Mouse (Mus musculus) v-Abl transformed pro-B cells (cell line): ENCODE results near the gene Eif4b.

ENCODE experiments used
- in situ Hi-C, 2 experiments: fragments of 400-800 bp; cut with MboI; formaldehyde crosslinking; loops; one replicate each; pipeline ENCODE4 v1.15.1; 2025; ENCODE audit not compliant: unreplicated experiment in 2 of 2

The Eif4b gene

DNA sequence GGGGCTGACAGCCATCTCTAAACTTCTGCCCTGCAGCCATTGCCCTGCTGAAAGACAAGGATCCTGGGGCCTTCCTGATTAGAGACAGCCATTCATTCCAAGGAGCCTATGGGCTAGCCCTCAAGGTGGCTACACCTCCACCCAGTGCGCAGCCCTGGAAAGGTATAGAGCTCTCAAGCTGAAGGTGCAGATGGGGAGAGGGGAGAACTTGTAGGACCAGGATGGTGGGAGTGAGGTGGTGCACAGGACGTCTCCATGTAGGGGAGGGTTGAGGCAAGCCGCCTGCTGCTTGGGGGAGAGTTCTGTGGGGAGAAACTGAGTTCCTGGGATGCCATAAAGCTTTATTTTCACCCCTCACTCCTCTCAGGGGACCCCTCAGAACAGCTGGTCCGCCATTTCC lies 40.1 kb downstream of the Eif4b start:
- in situ Hi-C loops = no loop called here

DNA sequence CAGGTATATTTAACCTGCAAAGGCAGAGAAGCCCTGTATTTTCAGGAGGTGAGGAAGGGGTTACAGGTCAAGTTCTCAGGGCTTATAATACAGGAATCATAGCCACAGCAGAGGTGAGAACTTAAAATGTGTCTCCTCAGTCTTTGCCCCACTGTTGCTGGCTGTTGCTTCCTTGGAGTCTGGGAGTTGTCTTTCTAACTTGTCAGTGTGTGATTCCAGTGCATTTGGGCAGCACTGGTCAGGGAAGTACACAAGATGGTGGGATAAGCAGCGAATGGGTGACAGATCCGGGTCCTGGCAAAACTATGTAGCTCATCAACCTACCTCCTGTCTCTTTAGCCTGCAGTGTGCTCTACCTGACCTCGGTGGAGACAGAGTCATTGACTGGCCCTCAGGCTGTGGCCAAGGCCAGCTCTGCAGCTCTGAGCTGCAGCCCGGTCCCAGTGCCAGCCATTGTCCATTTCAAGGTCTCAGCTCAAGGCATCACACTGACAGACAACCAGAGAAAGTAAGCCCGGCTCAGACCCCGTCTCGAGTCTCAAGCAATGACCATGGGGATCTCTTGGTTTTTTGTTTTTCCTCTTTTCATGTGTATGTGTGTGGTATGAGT lies 41.2 kb downstream of the Eif4b start:
- in situ Hi-C loops = no loop called here

DNA sequence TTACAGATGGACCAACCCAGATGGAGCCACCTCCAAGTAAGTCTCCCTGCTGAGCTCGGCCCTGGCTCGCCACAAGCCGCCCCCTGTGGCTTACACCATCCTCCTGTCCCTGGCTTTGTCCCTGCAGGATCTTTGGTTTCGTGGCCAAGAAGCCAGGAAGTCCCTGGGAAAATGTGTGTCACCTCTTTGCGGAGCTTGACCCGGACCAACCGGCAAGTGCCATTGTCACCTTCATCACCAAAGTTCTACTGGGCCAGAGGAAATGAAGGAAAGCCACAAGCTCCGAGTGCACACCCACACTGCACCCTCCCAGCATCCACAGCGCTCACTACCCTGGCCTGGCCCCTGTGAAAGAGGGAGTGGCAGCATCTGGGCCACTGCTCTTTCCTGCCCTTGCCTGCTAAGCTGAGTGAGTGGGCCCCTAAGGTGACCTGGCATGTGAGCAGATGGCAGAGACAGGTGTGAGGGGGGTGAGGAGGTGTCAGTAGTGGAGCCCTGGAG lies 42.2 kb downstream of the Eif4b start:
- in situ Hi-C loops = no loop called here

DNA sequence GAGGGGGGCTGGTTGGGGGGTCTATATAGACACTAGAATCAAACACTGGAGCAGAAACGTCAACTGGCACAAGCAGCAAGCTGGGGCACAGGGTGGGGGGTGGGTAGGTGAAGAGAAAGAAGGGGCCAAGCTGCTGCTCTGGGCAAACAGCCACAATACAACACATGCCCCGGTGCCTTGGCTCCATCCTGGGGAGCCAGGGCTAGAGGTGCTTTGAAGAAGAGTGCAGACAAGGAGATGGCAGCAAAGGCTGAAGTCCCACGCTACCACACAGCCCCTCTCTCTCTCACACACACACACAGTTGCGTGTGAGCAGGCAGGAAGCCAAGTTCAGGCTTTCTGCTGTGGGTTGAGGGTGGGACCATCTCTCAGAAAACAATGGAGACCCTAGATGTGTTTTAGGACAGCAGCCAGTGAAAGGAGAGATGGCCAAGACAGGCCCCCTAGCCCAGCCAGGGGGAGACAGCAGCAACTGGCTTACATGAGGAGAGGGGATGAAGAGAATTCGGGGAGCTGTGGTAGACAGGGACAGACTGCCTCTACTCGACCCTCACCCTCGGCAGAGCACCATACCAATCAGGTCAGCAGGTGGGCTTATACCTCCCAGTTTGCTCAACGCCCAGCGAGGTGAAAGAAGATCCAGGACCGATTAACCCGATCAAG lies 43.3 kb downstream of the Eif4b start:
- in situ Hi-C loops = no loop called here

DNA sequence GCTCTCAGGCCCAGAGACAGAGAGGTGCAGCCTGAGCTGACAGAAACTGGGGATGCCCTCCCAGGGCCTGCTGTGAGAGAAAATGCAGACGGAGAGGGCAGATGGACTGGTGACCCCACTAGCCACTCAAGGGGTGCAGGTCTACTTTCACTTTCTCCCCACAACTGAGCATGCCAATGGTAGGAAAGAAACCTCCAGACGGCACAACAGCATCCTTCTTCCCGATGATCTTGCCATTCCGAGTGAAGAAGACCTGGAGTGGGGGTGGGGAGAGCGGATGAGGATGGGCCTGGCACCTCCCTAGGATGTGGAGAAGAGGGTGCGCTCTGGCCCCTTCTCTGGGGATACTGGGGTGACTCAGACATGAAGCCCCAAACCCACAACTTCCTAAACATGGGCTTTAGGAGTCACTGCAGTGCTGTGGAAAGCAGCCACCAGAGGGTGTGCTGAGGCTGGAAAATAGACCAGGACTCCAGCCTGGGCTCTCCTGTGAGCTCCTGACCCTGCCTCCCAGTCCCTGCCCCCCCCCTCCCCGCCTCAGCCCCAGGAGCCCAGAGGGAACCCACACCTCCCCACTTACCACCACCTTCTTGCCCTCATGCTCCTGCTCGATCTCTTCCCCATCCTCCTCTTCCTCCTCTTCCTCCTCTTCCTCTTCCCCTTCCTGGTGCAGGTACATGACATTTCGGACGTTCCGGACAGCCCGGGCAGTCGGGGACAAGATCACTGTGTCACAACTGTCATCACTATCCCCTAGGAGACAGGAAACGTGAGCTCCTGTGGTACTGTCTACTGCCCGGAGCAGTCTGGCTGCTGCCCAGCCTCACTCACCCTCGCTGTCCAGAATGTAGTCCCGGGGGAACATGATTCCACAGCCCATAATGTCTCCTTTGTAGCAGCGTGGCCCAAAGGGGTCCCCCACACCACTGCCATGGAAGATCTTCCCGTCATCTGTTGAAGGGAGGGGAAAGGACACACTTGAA lies 44.2 kb downstream of the Eif4b start:
- in situ Hi-C loops = no loop called here

DNA sequence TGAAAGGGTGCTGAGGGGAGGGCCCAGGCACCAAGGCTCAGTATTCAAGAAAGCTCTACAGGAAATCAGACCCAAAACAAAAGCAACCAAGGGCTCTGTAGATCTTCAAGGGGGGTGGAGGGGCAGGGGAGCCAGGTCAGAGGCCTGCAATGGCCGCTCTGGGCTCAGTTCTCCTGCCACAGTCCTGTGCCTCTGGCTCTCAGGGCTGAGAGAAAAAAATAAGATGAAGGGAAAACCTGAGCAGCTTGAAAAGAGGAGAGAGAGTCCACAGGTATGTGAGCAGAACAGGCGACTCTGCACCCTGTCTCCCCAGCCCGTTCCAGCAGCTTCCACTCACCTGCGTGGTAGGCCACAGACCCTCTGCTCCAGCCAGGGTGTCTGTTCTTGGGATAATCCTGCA lies 45.0 kb downstream of the Eif4b start:
- in situ Hi-C loops = no loop called here

DNA sequence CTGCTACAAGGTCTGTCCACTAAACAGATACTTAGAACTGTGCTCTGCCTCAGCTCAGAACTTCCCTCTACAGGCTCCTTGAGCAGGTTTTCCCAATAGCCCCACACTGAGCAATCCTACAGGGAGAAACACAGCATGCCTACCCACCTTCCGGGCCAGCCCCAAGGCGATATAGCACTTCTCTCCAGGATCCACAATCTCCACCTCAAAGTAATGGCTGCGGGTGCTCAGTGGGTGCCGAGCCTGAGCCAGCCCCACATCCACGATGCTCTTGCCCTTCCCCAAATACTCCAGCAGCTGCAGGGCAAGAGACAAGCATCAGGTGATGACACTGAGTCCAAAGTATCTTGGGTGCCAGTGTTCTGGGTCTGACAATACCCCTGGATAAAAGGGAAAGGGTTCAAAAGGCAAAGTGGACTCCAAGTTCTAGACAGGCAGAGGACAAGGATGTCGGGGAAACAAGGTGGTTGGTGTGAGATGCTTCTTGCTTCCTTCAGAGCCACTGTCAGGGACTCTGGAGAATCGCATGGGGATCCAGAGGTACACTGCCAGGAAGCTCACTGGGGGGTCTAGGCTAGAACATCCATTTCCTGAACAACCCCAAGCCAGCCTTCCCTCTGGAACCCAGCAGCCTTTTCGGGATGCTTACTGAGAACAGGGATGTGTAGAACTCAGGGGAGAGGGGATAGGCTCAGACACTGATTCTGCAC lies 45.7 kb downstream of the Eif4b start:
- in situ Hi-C loops = no loop called here

DNA sequence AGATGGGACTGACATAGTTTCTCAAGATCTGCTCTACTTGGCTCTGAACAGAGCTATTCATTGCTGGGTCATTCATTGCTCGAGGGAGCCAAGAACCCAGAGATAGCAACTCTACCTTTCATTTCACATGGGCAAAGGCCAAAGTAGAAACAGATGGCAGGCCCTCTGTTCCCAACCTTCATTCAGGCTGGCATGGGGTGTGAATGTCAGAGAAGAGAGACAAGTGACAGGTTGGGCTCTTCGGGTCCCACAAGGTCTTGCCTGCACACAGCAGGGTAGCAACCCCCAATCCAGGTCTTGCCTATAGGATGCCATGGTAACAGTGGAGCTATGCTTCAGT lies 46.2 kb downstream of the Eif4b start:
- in situ Hi-C loops = no loop called here

DNA sequence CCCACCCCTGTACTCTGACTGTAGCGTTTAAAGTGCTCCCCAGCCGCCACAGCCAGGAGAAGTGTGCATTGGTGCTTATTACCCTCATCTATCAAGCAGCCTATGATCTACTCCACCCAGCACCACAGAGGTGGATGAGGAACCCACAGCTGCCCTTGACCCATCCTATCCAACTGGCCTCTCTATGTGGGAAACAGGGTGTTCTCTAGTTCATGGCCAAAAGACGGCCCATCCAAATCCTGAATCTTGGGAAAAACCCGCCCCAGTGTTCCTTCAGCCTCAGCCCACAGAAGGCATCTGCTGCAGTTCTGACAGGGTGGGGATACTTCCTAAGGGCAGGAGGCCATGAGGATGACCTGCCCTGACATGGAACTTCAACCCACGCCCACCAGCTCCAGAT lies 47.0 kb downstream of the Eif4b start:
- in situ Hi-C loops = no loop called here

DNA sequence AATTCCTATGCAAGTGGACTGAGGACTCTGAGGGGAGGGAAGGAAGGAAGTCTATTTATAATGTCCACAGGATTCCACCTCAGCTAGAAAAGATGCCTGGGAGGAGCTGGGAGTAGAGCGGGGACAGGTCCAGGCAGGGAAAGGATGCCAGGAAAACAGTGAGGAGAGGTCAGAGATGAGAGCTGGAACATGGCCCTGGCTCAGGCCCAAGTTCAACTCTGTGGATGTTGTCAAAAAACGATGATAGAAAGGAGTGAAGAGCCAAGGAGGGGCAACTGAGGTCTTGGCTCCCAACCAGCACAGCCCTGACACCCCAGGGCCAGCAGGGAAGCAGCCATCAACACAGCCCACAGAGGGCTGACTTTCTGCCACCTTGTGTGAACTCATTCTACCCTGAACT lies 52.7 kb downstream of the Eif4b start:
- in situ Hi-C loops = no loop called here

DNA sequence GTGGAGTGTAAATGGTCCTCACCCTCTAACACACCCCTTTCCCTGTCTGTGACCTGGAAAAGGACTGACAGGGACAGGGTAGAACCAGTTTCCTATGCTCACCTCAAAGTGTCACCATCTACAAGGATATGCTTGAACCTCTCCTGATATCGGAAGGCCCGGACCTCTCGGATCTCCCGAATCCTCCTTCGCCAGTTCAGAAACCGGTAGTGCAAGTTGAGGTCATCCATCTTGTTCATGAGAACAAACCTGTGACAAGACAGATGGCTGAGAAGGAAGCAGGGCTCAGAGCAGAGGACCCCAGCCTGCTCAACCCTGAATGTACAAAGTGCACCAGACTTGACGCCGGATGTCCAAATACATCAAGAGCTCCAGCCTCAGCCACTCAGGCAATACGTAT lies 59.7 kb downstream of the Eif4b start:
- in situ Hi-C loops = no loop called here

DNA sequence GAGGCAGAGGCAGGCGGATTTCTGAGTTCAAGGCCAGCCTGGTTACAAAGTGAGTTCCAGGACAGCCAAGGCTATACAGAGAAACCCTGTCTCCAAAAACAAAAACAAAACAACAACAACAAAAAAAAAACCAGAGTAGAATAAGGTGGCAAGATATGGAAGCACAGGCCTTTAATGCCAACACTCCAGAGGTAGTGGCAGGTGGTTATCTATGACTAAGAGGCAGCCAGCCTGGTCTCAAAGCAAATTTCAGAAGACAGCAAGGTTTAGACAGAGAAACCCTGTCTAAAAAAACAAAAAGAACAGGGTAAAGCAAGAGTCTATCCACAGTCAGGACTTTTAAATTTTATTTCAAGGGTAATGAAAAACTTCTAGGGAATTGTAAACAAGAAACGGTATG lies 61.1 kb downstream of the Eif4b start:
- in situ Hi-C loops = no loop called here

DNA sequence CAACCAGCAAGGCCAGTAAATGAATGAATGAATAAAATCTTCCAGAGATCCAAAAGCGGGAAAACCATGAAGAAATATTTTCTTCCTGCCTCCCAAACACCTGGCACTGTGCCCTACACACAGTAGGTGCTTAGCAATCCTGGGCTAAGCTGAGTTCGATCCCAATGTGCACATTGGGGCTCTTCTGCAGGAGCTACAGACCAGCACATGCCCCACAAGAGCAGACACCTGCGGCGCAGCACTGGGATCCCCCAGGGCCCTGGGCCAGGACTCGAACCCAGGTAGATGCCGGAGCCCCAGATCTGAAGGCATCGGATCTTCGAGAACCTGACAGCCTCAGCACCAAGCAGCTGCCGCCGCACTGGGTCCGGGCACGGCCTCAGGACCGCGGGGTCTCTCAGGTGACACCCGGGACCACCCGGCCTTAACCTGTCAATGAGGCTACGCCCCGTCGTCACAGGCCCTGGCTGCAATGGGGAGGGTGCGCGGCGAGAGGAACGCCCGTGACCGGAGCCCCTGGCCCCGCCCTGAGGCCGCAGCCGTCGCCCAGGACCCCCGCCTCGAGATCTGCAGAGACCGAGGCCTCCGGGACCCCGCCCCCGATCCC lies 62.1 kb downstream of the Eif4b start:
- in situ Hi-C loops = no loop called here

DNA sequence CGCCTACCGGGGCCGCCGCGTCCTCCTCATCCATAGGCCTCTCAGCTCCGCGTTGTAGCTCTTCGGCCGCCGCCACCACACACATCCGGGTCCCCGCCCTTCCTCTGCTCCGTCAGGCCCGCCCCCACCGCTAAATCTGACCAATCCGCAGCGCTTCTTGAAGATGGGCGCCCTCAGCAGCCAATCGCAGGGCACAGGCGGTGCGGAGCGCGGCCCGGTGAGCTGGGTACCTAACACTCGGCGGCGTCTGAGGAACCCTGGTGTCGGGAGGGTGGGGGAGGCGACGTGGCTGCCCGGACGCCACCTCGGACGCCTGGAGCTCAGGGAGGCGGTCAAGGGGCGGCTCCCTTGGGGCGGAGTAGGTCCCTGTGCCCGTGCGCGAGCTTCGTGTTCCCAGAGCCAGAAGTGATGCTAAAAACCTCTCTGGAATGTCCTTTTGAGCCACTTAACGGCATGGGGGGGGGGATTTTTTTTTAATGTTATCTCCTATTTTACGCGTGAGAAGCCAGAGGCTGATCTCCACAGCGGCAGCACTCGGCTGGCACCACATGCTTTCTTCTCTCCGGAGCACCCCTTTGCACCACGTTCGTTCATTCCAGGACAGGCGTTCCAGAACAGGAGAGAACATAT lies 62.7 kb downstream of the Eif4b start, which contains the start of gene Spryd3:
Gene Spryd3, minus strand, starts transcription at position 106 of the 630 bp plus-strand sequence.
- in situ Hi-C loops = no loop called here

DNA sequence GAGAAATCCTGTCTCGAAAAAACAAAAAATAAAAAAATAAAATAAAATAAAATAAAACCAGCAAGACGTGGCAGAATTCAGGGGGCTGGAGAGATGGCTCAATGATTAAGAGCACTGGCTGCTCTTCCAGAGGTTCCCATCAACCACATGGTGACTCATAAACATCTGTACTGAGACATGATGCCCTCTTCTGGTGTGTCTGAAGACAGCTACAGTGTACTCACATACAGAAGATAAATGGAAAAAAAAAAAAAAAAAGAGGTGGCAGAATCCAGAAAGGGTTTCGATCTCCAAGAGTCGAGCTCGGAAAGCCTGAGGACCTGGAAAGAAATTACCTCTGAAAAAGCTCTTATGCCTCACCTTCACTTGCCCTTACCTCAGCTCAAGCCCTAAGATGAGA lies 67.5 kb downstream of the Eif4b start:
- in situ Hi-C loops = loop anchor here in 1 of 2 experiments (10.0 kb wide), 1 partner anchor 156 kb away; no protein-coding TSS in a partner anchor

DNA sequence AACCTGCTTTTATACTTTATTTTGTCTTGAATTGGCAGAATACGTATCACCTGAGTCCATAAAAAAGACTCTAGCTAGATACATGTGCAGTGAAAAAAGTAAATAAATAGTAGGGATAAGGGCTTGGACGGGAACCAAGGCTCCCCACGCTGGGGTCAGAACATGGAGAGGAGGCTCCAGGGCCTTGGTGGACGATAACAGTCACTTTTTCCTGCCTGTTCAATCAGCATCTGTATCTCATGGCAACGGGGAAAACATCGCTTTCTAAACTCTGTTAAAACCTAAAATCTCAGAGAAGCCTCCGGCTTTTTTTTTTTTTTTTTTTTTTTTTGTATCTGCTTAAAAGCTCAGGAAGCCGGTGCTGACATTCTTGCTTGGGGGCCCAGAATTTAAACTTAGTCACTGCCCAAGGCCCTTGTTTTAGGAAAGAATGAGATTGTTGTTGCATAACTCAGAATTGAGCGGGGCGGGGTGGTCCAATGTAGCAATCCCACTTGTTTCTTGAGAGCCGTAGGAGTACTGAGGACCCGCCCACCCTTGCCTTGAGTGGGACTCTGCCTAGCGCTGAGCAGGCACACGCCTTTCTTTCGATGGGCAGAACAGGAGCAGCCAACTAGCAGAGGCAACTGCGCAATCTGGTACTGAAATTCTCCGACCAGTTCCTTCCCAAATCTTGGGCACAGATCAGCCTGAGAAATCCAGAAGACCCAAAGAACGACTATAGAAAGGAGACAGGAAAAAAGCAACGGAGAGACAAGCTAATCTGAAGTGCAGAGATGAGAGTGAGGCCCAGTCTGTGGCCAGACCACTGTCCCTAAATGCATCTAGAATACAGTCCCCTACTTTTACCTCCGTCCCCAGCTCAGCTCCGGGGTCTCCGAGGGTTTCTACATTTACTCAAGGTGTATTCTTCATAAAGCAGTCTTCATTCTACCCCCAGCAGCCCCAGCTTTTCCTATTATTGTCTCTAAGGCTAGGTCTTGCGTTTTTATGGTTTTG lies 69.6 kb downstream of the Eif4b start:
- in situ Hi-C loops = loop anchor here in 1 of 2 experiments (10.0 kb wide), 1 partner anchor 158 kb away; no protein-coding TSS in a partner anchor

DNA sequence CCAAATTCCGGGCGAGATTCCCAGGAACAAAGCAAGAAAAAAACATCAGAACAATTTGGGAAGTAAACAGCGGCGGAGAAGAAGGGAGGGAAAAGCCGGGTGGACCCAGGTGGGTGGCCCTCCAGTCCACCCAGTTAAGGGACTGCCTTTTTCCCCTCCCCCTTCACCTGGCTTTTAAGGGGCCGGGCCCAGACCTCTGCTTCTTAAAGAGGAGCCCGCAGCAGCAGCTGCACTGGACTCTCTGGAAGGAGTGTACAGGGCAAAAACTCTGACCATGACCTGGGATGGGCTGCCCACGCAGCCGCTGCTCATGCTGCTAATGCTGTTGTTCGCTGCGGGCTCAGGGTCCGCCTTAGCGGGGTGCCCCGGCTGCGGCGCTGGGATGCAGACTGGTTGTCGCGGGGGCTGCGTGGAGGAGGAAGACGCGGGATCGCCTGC lies 70.7 kb downstream of the Eif4b start, which contains the start of gene Igfbp6:
Gene Igfbp6, plus strand, starts transcription at position 89 of the 438 bp plus-strand sequence.
- in situ Hi-C loops = loop anchor here in 1 of 2 experiments (10.0 kb wide), 1 partner anchor 159 kb away; no protein-coding TSS in a partner anchor

DNA sequence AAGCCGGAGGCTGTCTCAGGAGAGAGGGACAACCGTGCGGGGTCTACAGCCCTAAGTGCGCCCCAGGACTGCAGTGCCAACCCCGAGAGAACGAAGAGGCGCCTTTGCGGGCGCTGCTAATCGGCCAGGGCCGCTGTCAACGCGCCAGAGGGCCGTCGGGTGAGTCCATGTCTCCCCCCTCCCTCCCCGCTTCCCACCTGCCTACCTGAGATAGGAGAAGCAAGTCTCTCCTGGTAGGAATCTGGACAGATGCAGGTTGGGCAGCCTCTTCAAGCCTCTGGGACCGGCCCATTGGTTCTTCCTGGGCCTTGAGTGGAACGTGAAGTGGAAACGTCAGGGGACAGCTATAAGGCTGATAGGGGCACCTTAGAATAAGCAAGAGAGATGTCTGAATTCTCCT lies 71.2 kb downstream of the Eif4b start:
- in situ Hi-C loops = loop anchor here (5.0 to 10.0 kb wide), 2 partner anchors 152 to 160 kb away; no protein-coding TSS in a partner anchor
